Mouse (Mus musculus): ENCODE results near the gene Myadm.
"Not testable (repeated sequence)": the region's sequence is repeated elsewhere in the genome, so short reads cannot be mapped to it uniquely, and the experiment has no call there.

The Myadm gene

GRCm38 (mm10) chr7:3288976-3289970 is at the start of gene Myadm, which contains the start of gene Prkcg:
TSS of gene Myadm (plus strand) at chr7:3289080.
TSS of gene Prkcg (plus strand) at chr7:3289179.
- DNase-seq (ENCODE audit: low spot score) = peak; percentile 38

GRCm38 (mm10) chr7:3239193-3239592 is 49.7 kb upstream of the Myadm start:
- DNase-seq (ENCODE audit: low spot score) = no peak

- no peak for DNase-seq (ENCODE audit: low spot score)
Measured at GRCm38 (mm10) chr7:3260701-3261100, 28.2 kb upstream of the Myadm start.

GRCm38 (mm10) chr7:3261446-3261845 is 27.4 kb upstream of the Myadm start:
- DNase-seq (ENCODE audit: low spot score) = no peak

GRCm38 (mm10) chr7:3262789-3263188 is 26.1 kb upstream of the Myadm start:
- DNase-seq (ENCODE audit: low spot score) = peak; percentile 37

- DNase-seq (ENCODE audit: low spot score) = no peak
Measured at GRCm38 (mm10) chr7:3264390-3265022, 24.4 kb upstream of the Myadm start.

- no peak for DNase-seq (ENCODE audit: low spot score)
Measured at GRCm38 (mm10) chr7:3265311-3265710, 23.6 kb upstream of the Myadm start.

GRCm38 (mm10) chr7:3267261-3267660 is 21.6 kb upstream of the Myadm start:
- no peak for DNase-seq (ENCODE audit: low spot score)

GRCm38 (mm10) chr7:3267888-3268287 is 21.0 kb upstream of the Myadm start:
- DNase-seq (ENCODE audit: low spot score) = no peak

- DNase-seq (ENCODE audit: low spot score) = no peak
Measured at GRCm38 (mm10) chr7:3268291-3268690, 20.6 kb upstream of the Myadm start.

- no peak for DNase-seq (ENCODE audit: low spot score)
Measured at GRCm38 (mm10) chr7:3272206-3272605, 16.7 kb upstream of the Myadm start.

GRCm38 (mm10) chr7:3275455-3276170 is 13.3 kb upstream of the Myadm start:
- DNase-seq (ENCODE audit: low spot score) = no peak

- DNase-seq (ENCODE audit: low spot score) = not testable (repeated sequence)
Measured at GRCm38 (mm10) chr7:3276781-3277180, 12.1 kb upstream of the Myadm start.

- DNase-seq (ENCODE audit: low spot score) = no peak
Measured at GRCm38 (mm10) chr7:3280080-3280653, 8.7 kb upstream of the Myadm start.

GRCm38 (mm10) chr7:3280654-3281153 is 8.2 kb upstream of the Myadm start:
- no peak for DNase-seq (ENCODE audit: low spot score)

GRCm38 (mm10) chr7:3281741-3282140 is 7.1 kb upstream of the Myadm start:
- DNase-seq (ENCODE audit: low spot score) = no peak

GRCm38 (mm10) chr7:3283081-3283875 is 5.6 kb upstream of the Myadm start:
- no peak for DNase-seq (ENCODE audit: low spot score)

GRCm38 (mm10) chr7:3284604-3285003 is 4.3 kb upstream of the Myadm start:
- no peak for DNase-seq (ENCODE audit: low spot score)

GRCm38 (mm10) chr7:3286036-3286435 is 2.8 kb upstream of the Myadm start:
- no peak for DNase-seq (ENCODE audit: low spot score)

- no peak for DNase-seq (ENCODE audit: low spot score)
Measured at GRCm38 (mm10) chr7:3287186-3287585, 1.7 kb upstream of the Myadm start.
